Mouse (Mus musculus): Measurements from ENCODE around the gene Rbp2. TPM values are rescaled to one million over a fixed set of nuclear protein-coding genes. Genes with fewer than 3 reads are reported as not detected.

Gene Rbp2
- polyA plus RNA-seq (2017; shearing (Covaris generic)), result not detected

DNA sequence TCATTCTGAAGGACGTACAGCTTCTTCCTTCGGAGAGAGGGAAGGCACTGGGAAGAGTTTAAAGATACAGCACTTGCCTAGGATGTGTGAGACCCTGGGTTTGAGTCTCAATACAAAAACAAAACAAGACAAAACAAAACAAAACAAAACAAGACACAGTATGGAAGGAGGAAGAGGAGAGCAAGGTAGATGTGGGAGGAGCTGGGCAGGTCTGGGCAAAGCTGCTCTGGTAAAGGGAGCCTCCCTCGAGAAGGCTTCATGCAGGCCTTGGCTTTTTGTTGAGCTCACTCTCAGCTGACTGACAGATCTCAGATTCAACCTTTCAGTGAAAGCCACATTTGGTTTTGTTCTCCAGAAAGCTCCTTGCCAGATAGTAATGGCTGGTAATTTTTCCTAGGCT, at the start of gene Rbp2:
Gene Rbp2 (plus strand): TSS at position 301 of the 400 bp plus-strand sequence.
- no peak for ATAC-seq

DNA sequence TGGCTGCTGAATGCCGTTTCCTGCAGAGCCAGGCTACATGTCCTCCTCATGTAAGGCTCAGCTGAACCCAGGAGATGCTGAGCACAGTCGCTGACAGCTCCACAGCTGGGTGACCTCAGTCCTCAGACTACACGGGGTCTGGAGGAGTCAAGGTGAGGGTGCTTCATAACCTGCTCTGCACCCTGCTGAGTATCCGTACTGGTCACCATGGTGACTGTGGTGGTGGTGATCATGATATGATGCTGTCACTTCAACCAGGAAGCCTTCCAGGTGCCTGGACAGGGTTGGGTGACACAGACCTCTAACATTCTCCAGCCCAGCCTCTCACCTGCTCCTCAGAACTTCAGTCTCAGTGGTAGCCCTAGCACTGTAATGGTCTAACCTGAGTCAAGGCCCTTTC, 48.1 kb upstream of the Rbp2 start:
- ATAC-seq, result no peak

GRCm38 (mm10) chr9:98439091-98439490, 46.8 kb upstream of the Rbp2 start:
- ATAC-seq, result no peak

- ATAC-seq, result no peak
These were observed 43.3 kb upstream of the Rbp2 start for GRCm38 (mm10) chr9:98442638-98443037.

- ATAC-seq, result no peak
These were observed 40.4 kb upstream of the Rbp2 start for GRCm38 (mm10) chr9:98445359-98446149.

GRCm38 (mm10) chr9:98450976-98451375, 34.9 kb upstream of the Rbp2 start:
- ATAC-seq, result no peak

- ATAC-seq, result no peak
These were observed 19.2 kb upstream of the Rbp2 start for GRCm38 (mm10) chr9:98466709-98467108.

DNA sequence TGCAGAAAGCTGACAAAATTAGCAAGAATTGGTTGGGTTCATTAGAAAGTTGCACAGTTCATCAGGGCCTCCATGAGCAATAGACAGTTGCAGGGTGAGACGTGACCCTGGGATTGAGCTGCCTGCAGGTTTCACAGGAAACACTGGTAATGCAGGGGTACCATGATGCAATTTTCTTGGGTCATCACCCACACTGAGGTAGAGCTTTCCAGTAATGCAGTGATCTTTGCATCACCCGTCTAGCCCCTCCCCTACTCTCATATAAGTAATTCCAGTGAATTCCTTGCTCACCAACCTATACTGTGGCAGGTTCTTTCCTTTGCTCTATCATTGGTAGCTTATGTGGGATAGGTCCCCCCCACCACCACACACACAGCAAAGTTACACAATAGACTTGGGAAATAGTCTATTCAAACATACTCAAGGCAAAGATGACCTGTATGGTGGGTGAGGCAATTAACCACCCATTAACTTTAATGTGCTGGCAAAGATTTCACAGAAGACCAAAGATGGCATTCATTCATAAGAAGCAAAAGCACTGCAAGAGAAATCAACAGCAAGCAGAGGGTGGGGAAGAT, 5.7 kb upstream of the Rbp2 start:
- ATAC-seq, result no peak

DNA sequence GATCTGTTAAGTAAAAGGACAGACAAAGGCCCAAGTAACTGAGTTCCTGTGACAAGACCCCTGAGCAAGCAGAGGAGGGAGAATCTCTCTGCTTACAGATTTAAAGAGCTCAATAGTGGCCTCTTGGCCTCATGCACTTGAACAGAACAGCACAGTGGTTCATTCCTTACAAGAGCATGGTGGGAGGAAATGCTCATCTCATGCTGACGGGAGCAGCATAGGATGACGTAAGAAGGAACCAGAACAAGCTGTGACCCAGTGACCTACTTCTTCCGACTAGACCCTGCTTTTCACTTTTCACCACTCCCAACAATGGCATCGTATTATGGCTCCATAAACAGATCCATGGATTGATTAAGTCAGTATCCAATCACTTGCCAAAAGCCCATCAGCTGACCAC, 3.7 kb upstream of the Rbp2 start:
- no peak for ATAC-seq

DNA sequence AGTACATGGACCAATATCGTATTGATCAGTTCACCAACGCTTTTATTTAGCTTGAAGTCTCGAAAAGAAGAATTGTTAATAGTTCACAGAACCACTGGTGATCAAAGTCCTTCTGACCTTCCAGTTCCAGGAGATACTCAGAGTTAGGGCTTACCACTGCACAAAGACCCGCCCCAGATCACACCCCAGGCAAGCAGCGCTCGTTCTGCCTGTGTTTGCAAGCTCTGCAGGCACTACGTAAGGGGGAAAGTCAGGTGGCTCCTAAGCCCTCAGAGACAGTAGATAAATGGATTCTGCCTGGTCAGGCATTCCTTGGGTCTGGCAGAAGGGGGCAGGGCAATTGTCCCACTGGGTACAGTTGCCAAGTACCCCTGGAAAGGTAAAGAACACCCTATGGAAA, 895 bp upstream of the Rbp2 start:
- ATAC-seq, result no peak

GRCm38 (mm10) chr9:98487273-98487672, 1.4 kb downstream of the Rbp2 start:
- ATAC-seq, result no peak

DNA sequence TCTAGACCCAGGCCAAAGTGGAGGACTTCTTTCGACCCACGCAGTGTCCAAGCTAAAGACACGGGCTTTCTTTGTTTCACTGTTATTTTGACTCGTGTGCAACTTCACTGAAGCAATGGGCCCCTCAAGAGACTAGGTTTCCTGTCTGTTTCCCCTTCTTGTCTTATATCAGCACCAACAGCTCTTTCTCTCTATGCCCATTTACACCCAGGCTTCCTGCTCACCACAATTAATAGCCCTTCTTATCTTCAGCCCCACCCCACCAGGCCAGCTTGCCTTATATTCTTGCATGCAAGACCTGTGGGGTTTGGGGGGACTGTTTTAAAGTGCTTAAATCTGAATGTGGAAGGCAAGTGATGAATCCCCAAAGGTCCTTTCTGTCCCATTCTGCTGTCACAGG, 3.6 kb downstream of the Rbp2 start:
- ATAC-seq, result no peak

- no peak for ATAC-seq
These were observed 4.2 kb downstream of the Rbp2 start for GRCm38 (mm10) chr9:98490128-98490527.

GRCm38 (mm10) chr9:98491071-98491470, 5.2 kb downstream of the Rbp2 start:
- no peak for ATAC-seq

- no peak for ATAC-seq
These were observed 6.3 kb downstream of the Rbp2 start for GRCm38 (mm10) chr9:98492212-98492611.

DNA sequence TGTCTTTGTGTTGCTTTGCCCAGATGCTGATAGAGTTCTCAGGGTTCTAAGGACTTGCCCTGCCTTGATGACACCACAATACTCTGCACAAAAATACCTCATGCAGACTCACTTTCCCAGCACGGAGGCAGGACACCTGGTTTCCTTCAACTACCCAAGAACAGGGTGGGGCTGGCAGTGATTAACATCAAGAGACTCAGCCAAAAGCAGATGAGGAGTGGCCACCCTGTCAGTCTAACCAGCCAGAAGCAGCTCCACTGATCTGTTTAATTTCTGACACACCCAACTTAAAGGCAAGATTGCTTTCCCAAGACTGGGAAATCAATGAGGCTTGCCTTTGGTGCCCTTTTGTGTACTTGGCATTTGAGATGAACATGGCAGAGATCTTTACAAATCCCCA, 6.9 kb downstream of the Rbp2 start:
- ATAC-seq, result no peak

GRCm38 (mm10) chr9:98497157-98497556, 11.2 kb downstream of the Rbp2 start:
- ATAC-seq, result no peak

DNA sequence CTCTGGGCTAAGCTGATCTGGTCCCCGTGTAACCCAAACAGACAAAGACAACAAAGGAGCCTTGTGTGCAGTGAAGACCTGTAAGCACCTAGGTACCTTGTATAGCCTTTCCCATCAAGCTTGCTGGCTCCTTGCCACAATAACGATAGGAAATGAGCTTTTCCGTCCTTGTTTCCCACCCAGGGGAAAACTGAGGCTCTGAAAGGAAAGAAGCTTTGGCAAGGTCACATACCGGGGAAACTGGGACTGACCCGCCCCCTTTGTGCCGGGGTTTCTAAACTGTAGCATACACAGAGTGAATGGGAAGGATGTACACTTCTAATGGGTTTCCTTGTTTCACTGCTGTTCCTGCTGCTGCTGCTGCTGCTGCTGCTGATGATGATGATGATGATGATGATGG, 12.1 kb downstream of the Rbp2 start:
- no peak for ATAC-seq

DNA sequence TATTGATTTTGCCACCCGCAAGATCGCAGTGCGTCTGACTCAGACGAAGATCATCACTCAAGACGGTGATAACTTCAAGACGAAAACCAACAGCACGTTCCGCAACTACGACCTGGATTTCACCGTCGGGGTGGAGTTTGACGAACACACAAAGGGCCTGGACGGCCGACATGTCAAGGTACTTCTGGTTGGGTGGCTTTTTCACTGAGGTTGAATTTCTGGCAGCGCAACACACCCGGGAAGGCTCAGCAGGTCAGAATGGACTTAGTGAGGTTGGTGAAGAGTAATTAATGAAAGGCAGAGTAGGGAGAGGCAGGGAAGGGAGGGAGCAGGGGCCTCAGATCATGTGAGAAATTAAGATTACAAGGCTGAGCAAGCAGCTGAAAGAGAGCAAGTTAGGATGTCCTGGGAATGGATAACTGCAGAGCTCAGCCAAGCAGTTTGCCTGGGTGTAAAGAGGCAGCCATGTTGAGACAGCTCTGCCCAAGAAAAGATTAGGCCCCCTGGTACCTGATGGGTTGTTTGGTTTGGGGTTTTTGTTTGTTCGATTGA, 12.9 kb downstream of the Rbp2 start:
- no peak for ATAC-seq

GRCm38 (mm10) chr9:98499601-98500000, 13.7 kb downstream of the Rbp2 start:
- ATAC-seq, result no peak

- ATAC-seq, result no peak
These were observed 21.6 kb downstream of the Rbp2 start for GRCm38 (mm10) chr9:98507480-98507879.

DNA sequence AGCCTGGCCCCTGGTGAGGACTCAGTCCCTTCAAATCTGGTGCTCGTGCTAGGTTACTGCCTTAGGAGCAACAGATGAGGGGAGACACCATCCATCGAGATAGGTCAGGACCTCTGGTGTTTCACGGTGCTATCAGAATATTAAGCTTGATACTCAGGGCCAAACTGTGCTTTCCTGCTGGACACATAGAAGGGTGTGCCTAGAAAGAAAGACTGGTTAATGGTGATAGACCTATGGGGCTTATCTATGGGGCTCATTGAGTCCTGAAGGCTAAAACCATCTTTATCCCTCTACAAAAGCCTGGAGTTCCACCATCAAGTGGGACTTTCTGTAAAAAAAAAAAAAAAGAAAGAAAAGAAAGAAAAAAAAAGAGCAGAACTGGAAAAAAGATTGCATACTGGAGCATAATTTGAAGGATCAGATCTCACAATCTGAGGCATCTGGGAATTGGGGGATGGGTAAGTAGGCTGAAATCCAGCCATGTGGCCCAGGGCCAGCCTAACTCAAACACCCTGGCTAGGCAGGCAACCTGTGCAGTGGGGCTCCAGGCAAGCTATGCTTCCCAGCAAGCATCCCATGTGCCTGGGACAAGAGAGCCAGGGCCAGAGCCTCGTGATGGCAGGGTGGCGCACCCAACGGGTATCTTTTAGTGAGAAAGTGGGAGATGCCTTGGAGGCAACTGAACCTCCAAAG, 24.6 kb downstream of the Rbp2 start:
- ATAC-seq, result no peak

DNA sequence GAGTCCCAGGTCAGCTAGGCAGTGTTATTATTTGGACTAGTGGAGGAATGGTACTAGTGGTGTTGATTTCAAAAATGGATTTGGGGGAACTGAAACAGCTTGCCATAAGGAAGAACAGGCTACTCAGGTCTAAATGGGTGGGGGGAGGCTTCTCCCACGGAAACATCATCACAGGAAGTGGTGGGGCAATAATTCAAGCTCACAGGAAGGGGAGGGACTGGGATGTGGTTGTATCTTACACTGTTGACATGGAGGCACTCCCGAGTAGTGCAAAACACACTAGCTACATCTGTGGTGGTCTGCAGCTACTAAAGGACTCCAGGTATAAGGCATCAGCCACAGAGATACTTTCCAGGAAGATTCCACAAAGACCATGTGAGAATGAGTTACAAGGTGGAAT, 38.0 kb downstream of the Rbp2 start:
- ATAC-seq, result no peak

Measured in activated CD4-positive, CD25-positive, alpha-beta regulatory T cell, adult 4 months (primary cell).